In the genomic region with DNA sequence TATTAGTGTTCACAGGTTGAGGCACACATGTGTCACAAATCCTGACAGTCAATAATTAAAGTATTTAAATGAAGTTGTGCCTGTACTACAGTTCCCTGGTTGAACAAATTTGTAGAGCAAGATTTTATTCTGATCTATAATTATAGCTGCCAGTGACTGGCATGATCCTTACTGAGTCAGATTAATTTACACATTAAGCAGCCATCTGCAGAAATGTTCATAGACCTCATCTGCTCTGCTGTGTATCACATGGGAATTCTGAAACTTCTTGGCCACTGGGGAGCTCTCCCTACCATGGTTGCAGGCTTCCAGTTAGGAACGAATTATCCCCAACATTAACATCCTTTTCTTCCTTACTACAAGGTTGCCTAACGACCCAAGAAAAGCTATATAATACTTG, we compare ENCODE assay signal across 29 mouse cellular contexts.
"Had no signal": no experiment of that assay in that cellular context is flagged by ENCODE, and none has a peak within 500 bp of the region (broad histone marks: within the 10 kb centered on the region; RNA-seq: fewer than 3 reads in every experiment).

No protein-coding gene starts in this region.

- H3K27ac ChIP-seq: heart, embryonic 10.5 days; hindbrain, embryonic 10.5 days; hindbrain, embryonic 12.5 days; hindbrain, embryonic 14.5 days; kidney, embryonic 15.5 days; kidney, postnatal 0 days; limb, embryonic 13.5 days; limb, embryonic 15.5 days; liver, embryonic 13.5 days; liver, embryonic 15.5 days had no signal

- DNase-seq: gastrocnemius, postnatal 10 days; gastrocnemius, postnatal 25 days; heart, adult 18-20 months; heart, postnatal 10 days; heart, postnatal 4 days; kidney, adult 11 months; kidney, adult 2 months; kidney, adult 9 months; kidney, postnatal 14 days; kidney, postnatal 36 days; layer of hippocampus, adult 9-11 months; layer of hippocampus, postnatal 36 days; left cerebral cortex, postnatal 4 days; liver, embryonic 13.5 days; liver, postnatal 0 days had no signal

- H3K27me3 ChIP-seq: heart, embryonic 12.5 days; hindbrain, embryonic 12.5 days; kidney, embryonic 15.5 days; limb, embryonic 13.5 days; limb, embryonic 15.5 days; liver, embryonic 13.5 days; liver, embryonic 15.5 days had no signal

- H3K4me2 ChIP-seq: heart, embryonic 12.5 days; hindbrain, embryonic 12.5 days; hindbrain, embryonic 14.5 days; kidney, embryonic 15.5 days; limb, embryonic 13.5 days; limb, embryonic 15.5 days; liver, embryonic 11.5 days; liver, embryonic 13.5 days; liver, embryonic 15.5 days had no signal

- ATAC-seq: hindbrain, embryonic 16.5 days; inflammation-experienced regulatory T-cells, adult 6 months; intestine, embryonic 16.5 days; liver, postnatal 0 days had no signal

- H3K36me3 ChIP-seq: heart, embryonic 10.5 days; heart, embryonic 12.5 days; hindbrain, embryonic 10.5 days; hindbrain, embryonic 12.5 days; kidney, embryonic 15.5 days; limb, embryonic 13.5 days; limb, embryonic 15.5 days; liver, embryonic 13.5 days; liver, embryonic 15.5 days had no signal

- H3K4me1 ChIP-seq: heart, embryonic 10.5 days; heart, embryonic 12.5 days; hindbrain, embryonic 10.5 days; hindbrain, embryonic 12.5 days; kidney, embryonic 15.5 days; limb, embryonic 13.5 days; limb, embryonic 15.5 days; liver, embryonic 13.5 days; liver, embryonic 15.5 days had no signal

- H3K4me3 ChIP-seq: heart, embryonic 10.5 days; heart, embryonic 12.5 days; hindbrain, embryonic 10.5 days; hindbrain, embryonic 12.5 days; kidney, embryonic 15.5 days; limb, embryonic 13.5 days; limb, embryonic 15.5 days; liver, embryonic 13.5 days; liver, embryonic 15.5 days had no signal

- H3K9me3 ChIP-seq: heart, embryonic 10.5 days; heart, embryonic 12.5 days; hindbrain, embryonic 10.5 days; hindbrain, embryonic 12.5 days; kidney, embryonic 15.5 days; limb, embryonic 13.5 days; limb, embryonic 15.5 days; liver, embryonic 13.5 days; liver, embryonic 15.5 days had no signal

- H3K9ac ChIP-seq: heart, embryonic 12.5 days; hindbrain, embryonic 12.5 days; hindbrain, embryonic 14.5 days; kidney, embryonic 15.5 days; limb, embryonic 13.5 days; limb, embryonic 15.5 days; liver, embryonic 13.5 days; liver, embryonic 15.5 days; liver, postnatal 0 days had no signal
